Mouse (Mus musculus): ENCODE results near the gene Tenm2. TPM values are rescaled to one million over a fixed set of nuclear protein-coding genes. Genes with fewer than 3 reads are reported as not detected.

The Tenm2 gene
- polyA plus RNA-seq, 1 experiment from 2014 or later, result 0.95 TPM

GRCm38 (mm10) chr11:36078391-36078790 is 1157.4 kb downstream of the Tenm2 start:
- Histone ChIP-seq H3K4me3 (ENCODE audit: low read length) (no peak overlapping the region), H3K4me2 (replicated peaks; ENCODE audit: low read depth, low read length) (no peak overlapping the region), H3K36me3 (ENCODE audit: control insufficient read depth, insufficient read depth, low read length) (no peaks in the 10 kb centered on the region), H3K4me1 (ENCODE audit: control insufficient read depth, insufficient read depth, low read length) (no peaks in the 10 kb centered on the region), H3K27me3 (ENCODE audit: control insufficient read depth, insufficient read depth, low read length) (0 out of 2 replicates have a peak, but pooled peaks cover 4% of the 10 kb centered on the region), H3K9ac (ENCODE audit: low read depth, low read length) (no peak overlapping the region), H3K27ac (ENCODE audit: low read depth, low read length) (no peak overlapping the region), H3K9me3 (ENCODE audit: control insufficient read depth, low read length) (no peaks in the 10 kb centered on the region)
- 86% methylated on average over 7 of the region's 7 CpGs for WGBS
- ATAC-seq (ENCODE audit: low FRiP score, low TSS enrichment), result no peak

- ATAC-seq (ENCODE audit: low FRiP score, low TSS enrichment), result no peak
- WGBS, result 81% methylated on average over 8 of the region's 8 CpGs
- Histone ChIP-seq H3K27ac (ENCODE audit: low read depth, low read length) (no peak overlapping the region), H3K36me3 (ENCODE audit: control insufficient read depth, insufficient read depth, low read length) (no peaks in the 10 kb centered on the region), H3K27me3 (ENCODE audit: control insufficient read depth, insufficient read depth, low read length) (no peaks in the 10 kb centered on the region), H3K9me3 (ENCODE audit: control insufficient read depth, low read length) (no peaks in the 10 kb centered on the region), H3K4me2 (replicated peaks; ENCODE audit: low read depth, low read length) (no peak overlapping the region), H3K9ac (ENCODE audit: low read depth, low read length) (no peak overlapping the region), H3K4me1 (ENCODE audit: control insufficient read depth, insufficient read depth, low read length) (no peaks in the 10 kb centered on the region), H3K4me3 (ENCODE audit: low read length) (no peak overlapping the region)
Measured at GRCm38 (mm10) chr11:36074015-36074567, 1161.7 kb downstream of the Tenm2 start.

- H3K27ac ChIP-seq (ENCODE audit: low read depth, low read length), result no peak overlapping the region
- H3K4me2 ChIP-seq (replicated peaks; ENCODE audit: low read depth, low read length), result no peak overlapping the region
- no peaks in the 10 kb centered on the region for H3K36me3 ChIP-seq (ENCODE audit: control insufficient read depth, insufficient read depth, low read length)
- WGBS, result 77% methylated on average over 8 of the region's 8 CpGs
- no peak overlapping the region for H3K9ac ChIP-seq (ENCODE audit: low read depth, low read length)
- H3K4me3 ChIP-seq (ENCODE audit: low read length), result no peak overlapping the region
- H3K4me1 ChIP-seq (ENCODE audit: control insufficient read depth, insufficient read depth, low read length), result no peaks in the 10 kb centered on the region
- ATAC-seq (ENCODE audit: low FRiP score, low TSS enrichment), result no peak
- H3K27me3 ChIP-seq (ENCODE audit: control insufficient read depth, insufficient read depth, low read length), result no peaks in the 10 kb centered on the region
- no peaks in the 10 kb centered on the region for H3K9me3 ChIP-seq (ENCODE audit: control insufficient read depth, low read length)
Measured at GRCm38 (mm10) chr11:36073074-36073818, 1162.5 kb downstream of the Tenm2 start.

- Histone ChIP-seq H3K27me3 (ENCODE audit: control insufficient read depth, insufficient read depth, low read length) (no peaks in the 10 kb centered on the region), H3K27ac (ENCODE audit: low read depth, low read length) (no peak overlapping the region), H3K9ac (ENCODE audit: low read depth, low read length) (no peak overlapping the region), H3K9me3 (ENCODE audit: control insufficient read depth, low read length) (no peaks in the 10 kb centered on the region), H3K36me3 (ENCODE audit: control insufficient read depth, insufficient read depth, low read length) (no peaks in the 10 kb centered on the region), H3K4me3 (ENCODE audit: low read length) (no peak overlapping the region), H3K4me2 (replicated peaks; ENCODE audit: low read depth, low read length) (no peak overlapping the region), H3K4me1 (ENCODE audit: control insufficient read depth, insufficient read depth, low read length) (no peaks in the 10 kb centered on the region)
- whole genome bisulfite sequencing, result 83% methylated on average over 5 of the region's 5 CpGs
- no peak for ATAC-seq (ENCODE audit: low FRiP score, low TSS enrichment)
Measured at GRCm38 (mm10) chr11:36072646-36073045, 1163.1 kb downstream of the Tenm2 start.

- Histone ChIP-seq H3K4me1 (ENCODE audit: control insufficient read depth, insufficient read depth, low read length) (no peaks in the 10 kb centered on the region), H3K36me3 (ENCODE audit: control insufficient read depth, insufficient read depth, low read length) (no peaks in the 10 kb centered on the region), H3K9ac (ENCODE audit: low read depth, low read length) (no peak overlapping the region), H3K4me3 (ENCODE audit: low read length) (no peak overlapping the region), H3K27me3 (ENCODE audit: control insufficient read depth, insufficient read depth, low read length) (no peaks in the 10 kb centered on the region), H3K4me2 (replicated peaks; ENCODE audit: low read depth, low read length) (no peak overlapping the region), H3K9me3 (ENCODE audit: control insufficient read depth, low read length) (no peaks in the 10 kb centered on the region), H3K27ac (ENCODE audit: low read depth, low read length) (no peak overlapping the region)
- no peak for ATAC-seq (ENCODE audit: low FRiP score, low TSS enrichment)
- 45% methylated on average over 9 of the region's 9 CpGs for WGBS
Measured at GRCm38 (mm10) chr11:36072038-36072437, 1163.7 kb downstream of the Tenm2 start.

- Histone ChIP-seq H3K4me2 (replicated peaks; ENCODE audit: low read depth, low read length) (no peak overlapping the region), H3K9ac (ENCODE audit: low read depth, low read length) (no peak overlapping the region), H3K4me1 (ENCODE audit: control insufficient read depth, insufficient read depth, low read length) (no peaks in the 10 kb centered on the region), H3K27me3 (ENCODE audit: control insufficient read depth, insufficient read depth, low read length) (no peaks in the 10 kb centered on the region), H3K27ac (ENCODE audit: low read depth, low read length) (no peak overlapping the region), H3K36me3 (ENCODE audit: control insufficient read depth, insufficient read depth, low read length) (no peaks in the 10 kb centered on the region), H3K9me3 (ENCODE audit: control insufficient read depth, low read length) (no peaks in the 10 kb centered on the region), H3K4me3 (ENCODE audit: low read length) (no peak overlapping the region)
- no CpG with 5 or more reads among the region's 1 CpGs for WGBS
- no peak for ATAC-seq (ENCODE audit: low FRiP score, low TSS enrichment)
Measured at GRCm38 (mm10) chr11:36059325-36059843, 1176.4 kb downstream of the Tenm2 start.

GRCm38 (mm10) chr11:36056525-36056924 is 1179.2 kb downstream of the Tenm2 start:
- Histone ChIP-seq H3K9me3 (ENCODE audit: control insufficient read depth, low read length) (no peaks in the 10 kb centered on the region), H3K36me3 (ENCODE audit: control insufficient read depth, insufficient read depth, low read length) (no peaks in the 10 kb centered on the region), H3K4me3 (ENCODE audit: low read length) (no peak overlapping the region), H3K9ac (ENCODE audit: low read depth, low read length) (no peak overlapping the region), H3K4me2 (replicated peaks; ENCODE audit: low read depth, low read length) (no peak overlapping the region), H3K4me1 (ENCODE audit: control insufficient read depth, insufficient read depth, low read length) (no peaks in the 10 kb centered on the region), H3K27me3 (ENCODE audit: control insufficient read depth, insufficient read depth, low read length) (no peaks in the 10 kb centered on the region), H3K27ac (ENCODE audit: low read depth, low read length) (no peak overlapping the region)
- no peak for ATAC-seq (ENCODE audit: low FRiP score, low TSS enrichment)
- 93% methylated on average over 11 of the region's 11 CpGs for WGBS

GRCm38 (mm10) chr11:36054323-36054722 is 1181.4 kb downstream of the Tenm2 start:
- Histone ChIP-seq H3K27ac (ENCODE audit: low read depth, low read length) (no peak overlapping the region), H3K4me1 (ENCODE audit: control insufficient read depth, insufficient read depth, low read length) (no peaks in the 10 kb centered on the region), H3K36me3 (ENCODE audit: control insufficient read depth, insufficient read depth, low read length) (no peaks in the 10 kb centered on the region), H3K9ac (ENCODE audit: low read depth, low read length) (no peak overlapping the region), H3K27me3 (ENCODE audit: control insufficient read depth, insufficient read depth, low read length) (no peaks in the 10 kb centered on the region), H3K4me3 (ENCODE audit: low read length) (no peak overlapping the region), H3K4me2 (replicated peaks; ENCODE audit: low read depth, low read length) (no peak overlapping the region), H3K9me3 (ENCODE audit: control insufficient read depth, low read length) (no peaks in the 10 kb centered on the region)
- ATAC-seq (ENCODE audit: low FRiP score, low TSS enrichment), result no peak
- WGBS, result 84% methylated on average over 7 of the region's 7 CpGs

- Histone ChIP-seq H3K27ac (ENCODE audit: low read depth, low read length) (no peak overlapping the region), H3K9ac (ENCODE audit: low read depth, low read length) (no peak overlapping the region), H3K27me3 (ENCODE audit: control insufficient read depth, insufficient read depth, low read length) (no peaks in the 10 kb centered on the region), H3K9me3 (ENCODE audit: control insufficient read depth, low read length) (no peaks in the 10 kb centered on the region), H3K4me2 (replicated peaks; ENCODE audit: low read depth, low read length) (no peak overlapping the region), H3K4me3 (ENCODE audit: low read length) (no peak overlapping the region), H3K36me3 (ENCODE audit: control insufficient read depth, insufficient read depth, low read length) (no peaks in the 10 kb centered on the region), H3K4me1 (ENCODE audit: control insufficient read depth, insufficient read depth, low read length) (no peaks in the 10 kb centered on the region)
- no peak for ATAC-seq (ENCODE audit: low FRiP score, low TSS enrichment)
- 70% methylated on average over 4 of the region's 4 CpGs for WGBS
Measured at GRCm38 (mm10) chr11:36053457-36053856, 1182.3 kb downstream of the Tenm2 start.
